Mouse (Mus musculus): ENCODE measurements around the gene Sfxn4.

DNA sequence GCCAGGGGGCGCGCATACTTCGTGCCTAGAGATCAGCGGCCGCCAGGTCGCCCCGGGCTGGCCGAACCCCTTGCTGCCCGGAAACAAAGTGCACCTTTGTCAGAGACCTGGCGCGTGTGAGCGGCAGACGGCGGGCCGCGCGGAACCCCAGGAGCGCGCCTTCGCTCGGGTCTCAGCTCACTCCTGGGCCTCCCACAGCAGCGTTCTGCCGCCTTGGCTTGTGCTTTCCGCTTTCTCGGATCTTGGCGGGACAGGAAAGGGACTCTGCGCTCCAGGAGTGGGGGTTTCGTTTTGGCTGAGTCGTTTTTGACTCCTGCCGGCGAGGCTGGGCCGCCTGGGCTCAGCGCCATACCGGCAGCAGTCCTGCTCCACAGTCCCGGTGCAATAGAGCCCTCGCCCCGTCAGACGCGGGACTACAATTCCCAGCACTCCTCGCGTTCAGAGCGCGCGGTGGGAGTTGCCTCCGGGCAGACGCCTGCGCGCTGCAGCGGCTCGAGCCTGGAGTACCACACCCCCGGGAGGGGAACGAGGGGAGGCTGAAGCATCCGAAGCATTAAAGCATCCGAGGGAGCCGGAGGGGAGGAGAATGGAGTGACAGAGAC, 28.5 kb upstream of the Sfxn4 start, which contains the start of gene Grk5:
- no peak for TF ChIP-seq CTCF (IDR thresholded peaks at IDR 0.05; ENCODE audit: extremely low read depth, insufficient read depth, low read length)
- peak; percentile 39; the same call in 1 of the 2 replicates for TF ChIP-seq POLR2A (IDR thresholded peaks at IDR 0.05; ENCODE audit: extremely low read depth, insufficient read depth, low read length)

Measured in cortical plate, adult 2 months (tissue).